20 mouse cellular contexts compared by ENCODE assay signal in genomic region chr7:46418102-46418622, GRCm38 (mm10). TPM values are rescaled to one million over a fixed set of nuclear protein-coding genes. Genes with fewer than 3 reads are reported as not detected.
DNase-seq lines count a peak whose midpoint lies in the region; ATAC-seq and TF ChIP-seq lines count a peak whose summit lies in the region.
"Had no signal": no experiment of that assay in that cellular context is flagged by ENCODE, and none has a peak within 500 bp of the region (broad histone marks: within the 10 kb centered on the region; RNA-seq: fewer than 3 reads in every experiment).

No protein-coding gene starts in this region.

- H3K27me3 ChIP-seq in cerebellum, adult 2 months (ENCODE audit: control insufficient read depth, insufficient read depth, low read length): no peaks in the 10 kb centered on the region
- no peaks in the 10 kb centered on the region for H3K27me3 ChIP-seq in hindbrain, embryonic 16.5 days (replicated peaks; ENCODE audit: control insufficient read depth, insufficient read depth, low read length)
- no peaks in the 10 kb centered on the region for H3K27me3 ChIP-seq in stomach, postnatal 0 days (ENCODE audit: control insufficient read depth, insufficient read depth, low read length)
- H3K27me3 ChIP-seq: forebrain, embryonic 15.5 days; liver, embryonic 15.5 days; neural tube, embryonic 13.5 days; stomach, embryonic 15.5 days had no signal

- no peaks in the 10 kb centered on the region for H3K36me3 ChIP-seq in hindbrain, embryonic 16.5 days (ENCODE audit: control insufficient read depth, insufficient read depth, low read length)
- H3K36me3 ChIP-seq in stomach, postnatal 0 days (ENCODE audit: control insufficient read depth, insufficient read depth, low read length): no peaks in the 10 kb centered on the region
- H3K36me3 ChIP-seq: forebrain, embryonic 15.5 days; liver, embryonic 15.5 days; neural tube, embryonic 13.5 days; stomach, embryonic 15.5 days had no signal

- H3K4me1 ChIP-seq in cerebellum, adult 2 months (ENCODE audit: control insufficient read depth, insufficient read depth, low read length): peaks cover 86% of the 10 kb centered on the region
- peaks cover 30% of the 10 kb centered on the region for H3K4me1 ChIP-seq in hindbrain, embryonic 16.5 days (ENCODE audit: control insufficient read depth, insufficient read depth, low read depth, low read length)
- no peaks in the 10 kb centered on the region for H3K4me1 ChIP-seq in stomach, postnatal 0 days (replicated peaks; ENCODE audit: control insufficient read depth, insufficient read depth)
- H3K4me1 ChIP-seq: liver, embryonic 15.5 days; stomach, embryonic 15.5 days had no signal

- H3K9ac ChIP-seq in hindbrain, embryonic 16.5 days (ENCODE audit: low read depth, low read length): 0 out of 2 replicates have a peak overlapping the region, but pooled peaks have one; percentile 23
- no peak overlapping the region for H3K9ac ChIP-seq in stomach, postnatal 0 days (ENCODE audit: low read length)
- H3K9ac ChIP-seq: forebrain, embryonic 15.5 days; liver, embryonic 15.5 days; neural tube, embryonic 13.5 days; stomach, embryonic 15.5 days had no signal

- TF ChIP-seq CTCF in cerebellum, adult 2 months (IDR thresholded peaks at IDR 0.05; ENCODE audit: borderline replicate concordance, insufficient read depth, low read depth, low read length): no peak
- no peak for TF ChIP-seq CTCF in left cerebral cortex, adult 2 months (IDR thresholded peaks at IDR 0.05)
- no peak for TF ChIP-seq CTCF in stomach, postnatal 0 days (IDR thresholded peaks at IDR 0.05; ENCODE audit: low read depth)

- H3K9me3 ChIP-seq in hindbrain, embryonic 16.5 days (ENCODE audit: control insufficient read depth, low read length): no peaks in the 10 kb centered on the region
- no peaks in the 10 kb centered on the region for H3K9me3 ChIP-seq in stomach, postnatal 0 days (ENCODE audit: control insufficient read depth, low read length)
- H3K9me3 ChIP-seq: forebrain, embryonic 15.5 days; liver, embryonic 15.5 days; neural tube, embryonic 13.5 days; stomach, embryonic 15.5 days had no signal

- H3K27ac ChIP-seq in cerebellum, adult 2 months (ENCODE audit: insufficient read depth, low read length): peak overlapping the region; percentile 79
- H3K27ac ChIP-seq in left cerebral cortex, adult 2 months: peak overlapping the region; percentile 28; the same call in 1 of the 2 replicates
- H3K27ac ChIP-seq in hindbrain, embryonic 16.5 days (ENCODE audit: low read depth, low read length): no peak overlapping the region
- no peak overlapping the region for H3K27ac ChIP-seq in stomach, postnatal 0 days (replicated peaks)
- H3K27ac ChIP-seq: forebrain, embryonic 15.5 days; liver, embryonic 15.5 days; neural tube, embryonic 13.5 days; stomach, embryonic 15.5 days had no signal

- peak; percentile 71 to 77 for DNase-seq in cerebellum, adult 2 months
- no peak for DNase-seq in left cerebral cortex, adult 2 months (ENCODE audit: extremely low spot score in 1 of 2, low spot score in 2 of 2)
- no peak for DNase-seq in left cerebral cortex, postnatal 36 days (ENCODE audit: low spot score in 2 of 2)
- peak; percentile 79 for DNase-seq in cerebellum, adult 9-10 months
- no peak for DNase-seq in T-cell, adult 2 months (ENCODE audit: low spot score)
- DNase-seq in stomach, postnatal 0 days (ENCODE audit: low spot score): no peak
- DNase-seq: adrenal gland, adult 8-10 months; heart, postnatal 4 days; kidney, adult 11 months; kidney, postnatal 10 days had no signal

- no peak for TF ChIP-seq POLR2A in cerebellum, adult 2 months (IDR thresholded peaks at IDR 0.05; ENCODE audit: borderline replicate concordance, insufficient read depth, low read length)

- no peak overlapping the region for H3K4me2 ChIP-seq in hindbrain, embryonic 16.5 days (ENCODE audit: low read length)
- H3K4me2 ChIP-seq in stomach, postnatal 0 days (replicated peaks; ENCODE audit: low read depth): no peak overlapping the region
- H3K4me2 ChIP-seq: forebrain, embryonic 15.5 days; liver, embryonic 15.5 days; neural tube, embryonic 13.5 days; stomach, embryonic 15.5 days had no signal

- H3K4me3 ChIP-seq in cerebellum, adult 2 months (replicated peaks; ENCODE audit: insufficient read depth, low read depth, low read length): peak overlapping the region; percentile 16
- H3K4me3 ChIP-seq in left cerebral cortex, adult 2 months: no peak overlapping the region
- H3K4me3 ChIP-seq in hindbrain, embryonic 16.5 days (ENCODE audit: low read length): no peak overlapping the region
- H3K4me3 ChIP-seq in stomach, postnatal 0 days (ENCODE audit: low read depth, low read length): no peak overlapping the region
- H3K4me3 ChIP-seq: forebrain, embryonic 15.5 days; liver, embryonic 15.5 days; neural tube, embryonic 13.5 days; stomach, embryonic 15.5 days had no signal

- ATAC-seq in cerebellum, adult (ENCODE audit: insufficient number of reproducible peaks, low FRiP score, low TSS enrichment): no peak
- ATAC-seq in hindbrain, embryonic 16.5 days: peak; percentile 7; the same call in 1 of the 2 replicates
- ATAC-seq in stomach, postnatal 0 days (ENCODE audit: low FRiP score, low TSS enrichment): no peak
- ATAC-seq: forebrain, embryonic 15.5 days; lung, postnatal 0 days had no signal

- TF ChIP-seq EP300 in stomach, postnatal 0 days (optimal IDR thresholded peaks at IDR 0.05): no peak

- intact Hi-C loops in left cerebral cortex, adult 2 months (cut with DNase I): no loop called here
- intact Hi-C loops in left cerebral cortex, postnatal 36 days (cut with DNase I): no loop called here

- 17% methylated on average over 16 of the region's 16 CpGs for WGBS in cerebellum, adult 2 months
- 64% methylated on average over 16 of the region's 16 CpGs for WGBS in hindbrain, embryonic 16.5 days
- WGBS in stomach, postnatal 0 days: 74% methylated on average over 16 of the region's 16 CpGs

RNA-seq across cellular contexts. Expression of gene Kcnc1, which starts 21.9 kb away (rescaled TPM):
- polyA plus RNA-seq in cerebellum, adult 2 months (2012; rRNA removed): 325 and 338 TPM in 2 replicates
- 100 to 1,000 TPM; 140 to 149 TPM for total RNA-seq in left cerebral cortex, adult 2 months (2021)
- 100 to 1,000 TPM; 134 to 138 TPM for total RNA-seq in left cerebral cortex, postnatal 36 days (2021)
- 13.4 and 14.5 TPM in 2 replicates for polyA plus RNA-seq in hindbrain, embryonic 16.5 days (2015; fragmentation: Nextera tagmentation; extraction: Ambion mirVana)
- polyA plus RNA-seq in stomach, postnatal 0 days (2015; fragmentation: Nextera tagmentation; extraction: Ambion mirVana): 0.18 TPM in 2 replicates
- total RNA-seq: granulocyte monocyte progenitor cell, adult 5-6 weeks had no signal
- polyA plus RNA-seq: heart, embryonic 14.5 days; liver, embryonic 15.5 days had no signal

RNA-seq across cellular contexts. Expression of gene Myod1, which starts 41.9 kb away (rescaled TPM):
- polyA plus RNA-seq in cerebellum, adult 2 months (2012; rRNA removed): 0.08 TPM in 1 of 2 replicates, not detected in the other
- under 1 TPM in 1 of 2 experiments, not detected in 1; 0.30 TPM for total RNA-seq in left cerebral cortex, adult 2 months (2021)
- under 1 TPM in 1 of 2 experiments, not detected in 1; 0.32 TPM for total RNA-seq in left cerebral cortex, postnatal 36 days (2021)
- 0.19 and 1.9 TPM in 2 replicates for polyA plus RNA-seq in hindbrain, embryonic 16.5 days (2015; fragmentation: Nextera tagmentation; extraction: Ambion mirVana)
- 0.50 and 0.79 TPM in 2 replicates for polyA plus RNA-seq in stomach, postnatal 0 days (2015; fragmentation: Nextera tagmentation; extraction: Ambion mirVana)
- total RNA-seq: adrenal gland, adult 8-10 months; granulocyte monocyte progenitor cell, adult 5-6 weeks; heart, postnatal 4 days; megakaryocyte progenitor cell, adult 5-6 weeks had no signal
- polyA plus RNA-seq: heart, embryonic 14.5 days; lung, postnatal 0 days had no signal

Comparison
In these comparisons a context has a peak if more than half of its experiments do, and no peak if none do; other contexts are left out.
1. DNase-seq: peak in cerebellum, adult 2 months (2 of 2) and cerebellum, adult 9-10 months (single experiment); none in left cerebral cortex, adult 2 months (0 of 2), left cerebral cortex, postnatal 36 days (0 of 2), T-cell, adult 2 months (single experiment) and stomach, postnatal 0 days (single experiment).
2. H3K27ac ChIP-seq: peak in cerebellum, adult 2 months (single experiment) and left cerebral cortex, adult 2 months (single experiment); none in hindbrain, embryonic 16.5 days (single experiment) and stomach, postnatal 0 days (single experiment).
3. RNA of gene Kcnc1, which starts 21.9 kb away (polyA plus RNA-seq): 325 to 338 TPM in cerebellum, adult 2 months; 13.4 to 14.5 TPM in hindbrain, embryonic 16.5 days and 0.18 TPM in stomach, postnatal 0 days; every median in the first group is over 10 times any median in the second.